Mouse (Mus musculus) G1E (cell line): ENCODE measurements around the gene Myo3b.

Experiments
- CTCF ChIP-seq: IDR thresholded peaks from 2 replicates; pipeline ENCODE4 v1.5.1; 2012; ENCODE audit warnings: low read depth, low read length, inconsistent platforms, mixed read lengths
- GATA1 ChIP-seq: IDR thresholded peaks from 2 replicates; pipeline ENCODE4 v1.6.1; 2012; ENCODE audit warnings: borderline replicate concordance, low read length, inconsistent platforms, mixed read lengths
- GATA2 ChIP-seq: IDR thresholded peaks from 2 replicates; pipeline ENCODE4 v1.6.1; 2012; ENCODE audit warnings: low read depth, low read length, inconsistent platforms, borderline replicate concordance
- TAL1 ChIP-seq: conservative IDR thresholded peaks from 2 replicates; pipeline ENCODE4 v1.6.1; 2012; ENCODE audit warnings: low read depth, low read length, inconsistent platforms, mixed read lengths

- no peak for TF ChIP-seq CTCF
- no peak for TF ChIP-seq TAL1
- no peak for TF ChIP-seq GATA2
- TF ChIP-seq GATA1: no peak
Observed at GRCm38 (mm10) chr2:70167944-70168935, 129.3 kb downstream of the Myo3b start.
